In genomic region chr9:7657946-7658345, GRCm38 (mm10) we compare ENCODE assay signal across 24 mouse cellular contexts. TPM values are rescaled to one million over a fixed set of nuclear protein-coding genes. Genes with fewer than 3 reads are reported as not detected.
"Had no signal": no experiment of that assay in that cellular context is flagged by ENCODE, and none has a peak within 500 bp of the region (broad histone marks: within the 10 kb centered on the region; RNA-seq: fewer than 3 reads in every experiment).

No protein-coding gene starts in this region.

- H3K9me3 ChIP-seq: liver, embryonic 13.5 days; midbrain, embryonic 12.5 days; midbrain, embryonic 15.5 days; neural tube, embryonic 12.5 days; neural tube, embryonic 15.5 days had no signal

- H3K4me3 ChIP-seq: layer of hippocampus, adult 2 months; liver, embryonic 13.5 days; midbrain, embryonic 12.5 days; midbrain, embryonic 15.5 days; neural tube, embryonic 12.5 days; neural tube, embryonic 15.5 days had no signal

- H3K4me2 ChIP-seq: liver, embryonic 13.5 days; lung, embryonic 14.5 days; midbrain, embryonic 12.5 days; midbrain, embryonic 15.5 days; neural tube, embryonic 12.5 days; neural tube, embryonic 15.5 days had no signal

- H3K9ac ChIP-seq: liver, embryonic 13.5 days; lung, embryonic 14.5 days; midbrain, embryonic 12.5 days; midbrain, embryonic 15.5 days; neural tube, embryonic 12.5 days; neural tube, embryonic 15.5 days had no signal

- H3K27ac ChIP-seq: layer of hippocampus, adult 2 months; liver, embryonic 13.5 days; macrophage; midbrain, embryonic 12.5 days; midbrain, embryonic 15.5 days; neural tube, embryonic 12.5 days; neural tube, embryonic 15.5 days; stomach, postnatal 0 days had no signal

- H3K36me3 ChIP-seq: liver, embryonic 13.5 days; midbrain, embryonic 12.5 days; midbrain, embryonic 15.5 days; neural tube, embryonic 12.5 days; neural tube, embryonic 15.5 days had no signal

- ATAC-seq: lung, postnatal 0 days; midbrain, embryonic 15.5 days had no signal

- H3K4me1 ChIP-seq: liver, embryonic 13.5 days; midbrain, embryonic 12.5 days; midbrain, embryonic 15.5 days; neural tube, embryonic 12.5 days; neural tube, embryonic 15.5 days had no signal

- H3K27me3 ChIP-seq: liver, embryonic 13.5 days; midbrain, embryonic 12.5 days; midbrain, embryonic 15.5 days; neural tube, embryonic 12.5 days; neural tube, embryonic 15.5 days had no signal

- DNase-seq: kidney, adult 18-20 months; kidney, adult 9 months; layer of hippocampus, adult 9-11 months; liver, embryonic 13.5 days; lung, embryonic 14.5 days; thymus, adult 2 months; thymus, postnatal 14 days; thymus, postnatal 4 days had no signal

RNA-seq across cellular contexts. Expression of gene Mmp20, which starts 29.9 kb away (rescaled TPM):
- total RNA-seq: layer of hippocampus, adult 2 months; layer of hippocampus, postnatal 25 days; left cerebral cortex, adult 18-20 months; left cerebral cortex, postnatal 10 days; left cerebral cortex, postnatal 36 days; megakaryocyte, adult 5-6 weeks had no signal
- polyA plus RNA-seq: limb, embryonic 11.5 days; liver, embryonic 13.5 days; liver, embryonic 16.5 days; lung, embryonic 14.5 days; lung, postnatal 0 days; macrophage; midbrain, embryonic 12.5 days; midbrain, embryonic 15.5 days; neural tube, embryonic 12.5 days; neural tube, embryonic 15.5 days; stomach, postnatal 0 days had no signal

RNA-seq across cellular contexts. Expression of gene Mmp7, which starts 33.9 kb away (rescaled TPM):
- total RNA-seq: layer of hippocampus, adult 2 months; layer of hippocampus, postnatal 25 days; left cerebral cortex, adult 18-20 months; left cerebral cortex, postnatal 10 days; left cerebral cortex, postnatal 36 days; megakaryocyte, adult 5-6 weeks had no signal
- polyA plus RNA-seq: limb, embryonic 11.5 days; limb, embryonic 14.5 days; liver, embryonic 13.5 days; liver, embryonic 16.5 days; lung, postnatal 0 days; macrophage; midbrain, embryonic 12.5 days; midbrain, embryonic 15.5 days; neural tube, embryonic 12.5 days; neural tube, embryonic 15.5 days had no signal
